Mouse (Mus musculus): Measurements from ENCODE around the gene Pgpep1l. TPM values are rescaled to one million over a fixed set of nuclear protein-coding genes. Genes with fewer than 3 reads are reported as not detected.

Gene Pgpep1l
- polyA plus RNA-seq (2015; fragmentation: Nextera tagmentation; extraction: Ambion mirVana) = not detected in 2 replicates

DNA sequence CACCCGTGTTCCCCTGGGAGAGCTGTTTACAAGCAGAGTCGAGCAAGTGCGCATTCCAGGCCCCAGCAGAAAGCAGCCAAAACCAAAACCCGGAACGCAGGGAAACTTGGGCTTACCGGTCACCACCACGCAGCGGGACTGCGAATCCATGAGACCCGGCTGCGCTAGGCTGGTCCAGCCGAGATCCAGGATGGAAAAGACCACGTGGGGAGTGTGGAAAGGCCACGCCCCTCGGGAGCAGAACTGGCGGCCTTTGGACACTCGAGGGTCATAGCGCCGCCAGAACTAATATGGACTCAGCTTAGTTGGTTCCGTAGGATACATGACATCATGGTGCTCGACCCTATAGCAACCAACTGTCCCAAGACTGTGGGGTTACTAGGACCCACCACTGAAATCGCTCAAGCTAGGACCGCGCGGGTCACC is at the start of gene Pgpep1l:
Gene Pgpep1l, minus strand, starts transcription at position 206 of the 426 bp plus-strand sequence.
- H3K36me3 ChIP-seq = no peaks in the 10 kb centered on the region
- peak within 1 kb of the TSS; percentile 50 for H3K4me2 ChIP-seq (replicated peaks)
- H3K4me3 ChIP-seq = peak within 1 kb of the TSS; percentile 30
- H3K9me3 ChIP-seq = no peaks in the 10 kb centered on the region
- H3K4me1 ChIP-seq = peaks cover 14% of the 10 kb centered on the region
- H3K27ac ChIP-seq (replicated peaks) = no peak within 1 kb of the TSS
- no peak within 1 kb of the TSS for H3K9ac ChIP-seq (replicated peaks)
- WGBS = 8% methylated on average over 25 of the region's 25 CpGs
- 0 out of 2 replicates have a peak, but pooled peaks cover 5% of the 10 kb centered on the region for H3K27me3 ChIP-seq
- peak; percentile 65 for ATAC-seq (replicated peaks)

DNA sequence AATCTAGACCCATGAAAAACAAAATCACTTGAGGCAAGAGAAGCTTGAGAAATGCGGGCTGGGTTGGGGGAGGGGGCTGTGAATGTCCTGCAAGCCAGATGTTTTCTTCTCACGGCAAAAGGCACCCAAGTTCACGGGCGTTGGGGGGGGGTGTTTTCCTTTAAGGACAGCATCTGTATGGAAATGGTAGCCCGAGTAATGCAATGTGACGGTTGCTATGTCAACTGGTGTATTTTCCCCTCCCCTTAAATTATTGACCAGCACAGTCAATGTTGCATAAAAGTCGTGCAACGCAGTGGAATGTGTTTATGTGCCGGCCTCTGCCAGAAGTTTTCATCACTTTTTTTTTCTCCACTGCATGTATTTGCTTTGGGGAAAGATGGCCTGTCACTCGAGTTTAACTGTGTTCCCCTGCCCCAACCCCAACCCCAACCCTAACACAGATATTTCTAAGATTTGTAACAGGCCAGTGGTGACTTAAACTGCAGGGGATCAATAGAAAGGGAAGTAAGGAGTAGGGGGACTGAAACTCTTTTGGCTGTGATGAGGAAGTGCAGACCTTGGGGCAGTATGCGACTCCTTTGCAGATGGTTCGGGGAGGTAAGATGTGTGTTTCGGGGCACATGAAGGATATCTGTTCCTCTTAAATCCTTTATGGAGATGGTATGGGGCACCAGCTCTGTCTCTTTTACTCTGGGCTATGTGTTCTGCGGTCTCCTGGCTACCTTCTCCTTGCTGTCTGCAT is 49.2 kb upstream of the Pgpep1l start:
- no peaks in the 10 kb centered on the region for H3K36me3 ChIP-seq
- H3K4me2 ChIP-seq (replicated peaks) = no peak overlapping the region
- H3K9me3 ChIP-seq = no peaks in the 10 kb centered on the region
- ATAC-seq (replicated peaks) = no peak
- H3K4me1 ChIP-seq = 0 out of 2 replicates have a peak, but pooled peaks cover 4% of the 10 kb centered on the region
- H3K4me3 ChIP-seq = no peak overlapping the region
- H3K9ac ChIP-seq (replicated peaks) = no peak overlapping the region
- WGBS = 84% methylated on average over 14 of the region's 14 CpGs
- no peak overlapping the region for H3K27ac ChIP-seq (replicated peaks)
- no peaks in the 10 kb centered on the region for H3K27me3 ChIP-seq

DNA sequence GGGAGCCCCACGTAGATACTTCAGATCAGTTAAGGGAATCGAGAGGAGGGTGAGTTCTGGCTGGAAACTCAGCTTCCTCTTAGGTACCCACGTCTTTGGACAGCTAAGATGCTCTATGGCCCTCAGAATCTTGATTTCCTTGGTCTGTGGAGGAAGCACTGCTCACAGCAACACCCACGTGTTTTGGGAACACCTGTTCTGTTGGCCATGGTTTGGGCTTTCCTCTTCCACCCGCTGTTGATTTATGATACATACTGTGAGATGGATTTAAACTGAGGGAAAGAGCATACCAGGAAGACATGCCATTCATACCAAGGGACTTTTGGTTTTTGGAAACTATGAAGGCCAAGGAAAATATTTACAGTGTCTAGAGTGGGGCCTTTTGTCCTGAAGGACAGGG is 48.4 kb upstream of the Pgpep1l start:
- 84% methylated on average over 5 of the region's 5 CpGs for WGBS

DNA sequence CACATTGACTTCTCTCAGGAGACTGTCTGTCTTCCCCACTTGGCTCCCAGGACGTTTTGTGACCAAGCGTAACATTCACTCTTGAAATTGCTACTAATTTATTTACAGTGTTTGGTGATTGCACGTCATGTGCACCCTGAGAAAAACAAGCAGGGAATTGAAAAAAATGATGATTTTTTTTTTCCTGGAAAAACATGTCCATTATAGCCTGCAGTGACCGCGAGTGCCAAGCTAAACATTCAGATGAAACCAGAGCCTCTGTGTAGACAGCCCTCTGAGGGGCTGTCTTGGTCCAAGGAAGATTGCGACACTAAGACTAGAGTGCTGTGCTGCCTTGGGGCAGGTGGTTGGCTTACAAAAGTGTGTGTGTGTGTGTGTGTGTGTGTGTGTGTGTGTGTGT is 47.4 kb upstream of the Pgpep1l start:
- Histone ChIP-seq H3K27me3 (no peaks in the 10 kb centered on the region), H3K4me1 (no peaks in the 10 kb centered on the region), H3K27ac (replicated peaks) (no peak overlapping the region), H3K9me3 (no peaks in the 10 kb centered on the region), H3K9ac (replicated peaks) (no peak overlapping the region), H3K36me3 (no peaks in the 10 kb centered on the region), H3K4me2 (replicated peaks) (no peak overlapping the region), H3K4me3 (no peak overlapping the region)
- ATAC-seq (replicated peaks) = no peak
- WGBS = 82% methylated on average over 6 of the region's 6 CpGs

More for the DNA sequence above, 48.4 kb upstream of the Pgpep1l start:
- no peaks in the 10 kb centered on the region for H3K27me3 ChIP-seq
- no peak overlapping the region for H3K4me3 ChIP-seq
- no peaks in the 10 kb centered on the region for H3K4me1 ChIP-seq
- no peak for ATAC-seq (replicated peaks)
- no peak overlapping the region for H3K4me2 ChIP-seq (replicated peaks)
- no peak overlapping the region for H3K27ac ChIP-seq (replicated peaks)
- H3K9me3 ChIP-seq = no peaks in the 10 kb centered on the region
- H3K9ac ChIP-seq (replicated peaks) = no peak overlapping the region
- H3K36me3 ChIP-seq = no peaks in the 10 kb centered on the region

DNA sequence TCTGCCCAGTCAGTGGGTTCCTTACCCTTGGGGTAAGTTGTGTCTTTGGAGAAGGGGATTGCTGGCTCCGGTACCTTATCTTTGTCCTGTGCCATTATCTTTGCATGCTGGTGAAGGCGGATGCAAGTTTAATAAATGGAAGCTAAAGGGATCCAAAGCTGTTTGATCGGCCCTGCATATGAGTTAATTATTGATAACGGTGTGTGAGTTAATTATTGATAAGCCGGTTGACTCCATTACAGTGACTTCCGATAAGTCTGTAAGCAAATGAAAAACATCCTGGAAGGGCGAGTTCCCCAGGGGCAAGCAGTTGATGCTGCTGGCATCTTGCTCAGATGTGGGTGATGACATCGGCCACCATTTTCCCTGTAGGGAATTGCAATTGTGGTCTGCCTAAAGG is 42.7 kb upstream of the Pgpep1l start:
- H3K27me3 ChIP-seq = no peaks in the 10 kb centered on the region
- WGBS = 91% methylated on average over 8 of the region's 8 CpGs
- ATAC-seq (replicated peaks) = no peak

DNA sequence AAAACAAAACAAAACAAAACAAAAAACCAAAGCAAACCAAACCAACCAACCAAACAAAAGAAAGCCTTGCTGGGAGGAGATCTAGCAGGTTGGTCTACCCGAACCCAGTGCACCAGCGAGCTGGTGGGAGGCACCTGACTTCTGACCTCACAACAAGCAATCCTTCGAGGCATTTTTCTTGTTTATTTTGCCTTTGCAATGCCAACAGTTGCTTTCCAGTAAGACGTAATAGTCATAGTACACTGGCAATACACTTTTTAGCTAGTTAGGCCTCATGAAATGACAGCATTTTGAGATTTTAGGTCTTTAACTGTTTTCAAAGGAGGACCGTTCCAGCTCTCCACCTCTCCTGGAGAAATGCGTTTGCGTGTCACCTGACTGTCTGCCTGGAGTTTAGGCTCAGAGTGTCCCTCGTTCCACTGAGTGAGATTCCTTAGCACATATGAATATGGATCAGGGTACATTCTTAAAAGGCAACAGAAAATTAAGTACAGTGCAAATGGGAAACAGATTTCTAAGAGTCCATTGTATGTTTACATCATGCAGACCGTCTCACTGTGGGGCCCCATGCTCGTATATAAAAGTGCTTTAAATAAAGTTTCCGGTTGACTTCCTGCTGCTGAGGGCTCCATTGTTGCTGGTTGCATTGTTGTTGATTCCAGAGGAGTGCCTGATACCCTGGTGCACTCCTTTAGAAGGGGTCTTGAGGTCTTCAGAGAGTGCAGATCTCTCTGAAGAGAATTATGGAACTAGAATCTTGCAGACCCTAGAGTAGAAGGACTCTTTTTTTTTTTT is 41.9 kb upstream of the Pgpep1l start:
- H3K4me2 ChIP-seq (replicated peaks) = no peak overlapping the region
- H3K27ac ChIP-seq (replicated peaks) = no peak overlapping the region
- WGBS = 54% methylated on average over 11 of the region's 11 CpGs
- no peaks in the 10 kb centered on the region for H3K4me1 ChIP-seq
- H3K9ac ChIP-seq (replicated peaks) = no peak overlapping the region
- no peaks in the 10 kb centered on the region for H3K27me3 ChIP-seq
- no peaks in the 10 kb centered on the region for H3K36me3 ChIP-seq
- ATAC-seq (replicated peaks) = no peak
- no peaks in the 10 kb centered on the region for H3K9me3 ChIP-seq
- no peak overlapping the region for H3K4me3 ChIP-seq

More for the DNA sequence above, 42.7 kb upstream of the Pgpep1l start:
- H3K4me2 ChIP-seq (replicated peaks) = no peak overlapping the region
- no peak overlapping the region for H3K4me3 ChIP-seq
- H3K36me3 ChIP-seq = no peaks in the 10 kb centered on the region
- H3K4me1 ChIP-seq = no peaks in the 10 kb centered on the region
- H3K27ac ChIP-seq (replicated peaks) = no peak overlapping the region
- no peak overlapping the region for H3K9ac ChIP-seq (replicated peaks)
- no peaks in the 10 kb centered on the region for H3K9me3 ChIP-seq

DNA sequence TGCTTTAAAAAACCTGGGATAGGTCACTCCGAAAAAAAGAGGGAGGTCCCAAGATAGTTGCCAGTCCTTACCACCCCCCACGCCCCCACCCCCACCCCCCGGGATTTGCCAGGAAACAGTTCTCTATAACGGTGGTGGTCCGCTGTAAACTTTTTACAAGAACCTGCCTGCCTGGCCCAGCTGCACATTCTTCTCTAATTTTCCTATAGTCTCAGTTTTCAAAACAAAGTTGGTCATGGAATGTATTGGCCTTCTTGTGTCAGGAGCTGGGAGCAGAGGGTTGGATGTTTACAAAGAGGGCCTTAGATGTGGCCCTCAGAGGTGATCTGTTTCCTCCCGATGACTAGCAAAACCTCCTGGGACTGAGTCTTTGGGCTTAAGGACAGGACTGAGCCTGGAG is 39.7 kb upstream of the Pgpep1l start:
- Histone ChIP-seq H3K4me1 (no peaks in the 10 kb centered on the region), H3K36me3 (no peaks in the 10 kb centered on the region), H3K4me3 (no peak overlapping the region), H3K27me3 (no peaks in the 10 kb centered on the region), H3K9ac (replicated peaks) (no peak overlapping the region), H3K27ac (replicated peaks) (no peak overlapping the region), H3K9me3 (no peaks in the 10 kb centered on the region), H3K4me2 (replicated peaks) (no peak overlapping the region)
- 74% methylated on average over 6 of the region's 6 CpGs for WGBS
- no peak for ATAC-seq (replicated peaks)

DNA sequence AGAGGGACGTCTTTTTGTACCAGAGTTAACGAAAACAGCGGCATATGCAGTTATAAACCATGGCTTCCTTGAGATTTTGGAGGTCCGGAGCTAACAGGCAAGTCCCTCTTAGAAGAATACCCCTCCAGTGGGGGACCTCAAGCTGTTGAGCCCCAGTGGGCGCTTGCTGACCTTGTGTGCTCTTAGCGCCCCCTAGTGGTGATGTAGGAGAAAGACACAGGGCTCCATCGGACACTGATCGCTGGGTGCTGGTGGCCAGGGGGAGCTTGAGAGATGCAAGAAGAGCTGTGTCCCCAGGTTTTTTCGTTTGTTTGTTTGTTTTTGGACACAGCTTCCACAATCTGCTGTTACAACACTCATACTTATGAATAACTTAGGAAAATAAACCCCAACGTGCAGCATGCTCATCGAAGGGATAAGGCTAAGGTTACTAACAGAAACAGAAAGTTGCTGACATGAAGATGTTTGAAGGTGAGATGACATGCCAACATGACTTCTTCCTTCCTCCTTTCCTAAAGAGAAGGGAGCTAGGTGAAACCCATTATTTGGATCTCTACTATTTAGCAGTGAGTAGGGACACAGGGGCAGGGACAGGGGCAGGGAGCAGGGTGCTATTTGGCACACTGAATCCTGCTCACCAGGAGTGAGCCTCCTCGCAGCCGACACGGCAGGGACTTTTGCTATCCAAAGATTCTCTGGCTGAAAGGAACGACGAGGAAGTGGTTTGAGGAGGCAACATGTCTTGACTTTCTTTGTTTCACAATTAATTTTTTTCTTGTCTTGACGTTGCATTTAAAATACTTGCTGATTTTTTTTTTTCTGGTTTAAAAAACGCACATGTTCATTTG is 38.8 kb upstream of the Pgpep1l start:
- Histone ChIP-seq H3K4me2 (replicated peaks) (peak overlapping the region; percentile 21; the same call in 1 of the 2 replicates), H3K9me3 (no peaks in the 10 kb centered on the region), H3K27ac (replicated peaks) (no peak overlapping the region), H3K4me1 (no peaks in the 10 kb centered on the region), H3K4me3 (no peak overlapping the region), H3K9ac (replicated peaks) (no peak overlapping the region), H3K36me3 (no peaks in the 10 kb centered on the region), H3K27me3 (no peaks in the 10 kb centered on the region)
- peak; percentile 81 for ATAC-seq (replicated peaks)
- WGBS = 33% methylated on average over 18 of the region's 18 CpGs

DNA sequence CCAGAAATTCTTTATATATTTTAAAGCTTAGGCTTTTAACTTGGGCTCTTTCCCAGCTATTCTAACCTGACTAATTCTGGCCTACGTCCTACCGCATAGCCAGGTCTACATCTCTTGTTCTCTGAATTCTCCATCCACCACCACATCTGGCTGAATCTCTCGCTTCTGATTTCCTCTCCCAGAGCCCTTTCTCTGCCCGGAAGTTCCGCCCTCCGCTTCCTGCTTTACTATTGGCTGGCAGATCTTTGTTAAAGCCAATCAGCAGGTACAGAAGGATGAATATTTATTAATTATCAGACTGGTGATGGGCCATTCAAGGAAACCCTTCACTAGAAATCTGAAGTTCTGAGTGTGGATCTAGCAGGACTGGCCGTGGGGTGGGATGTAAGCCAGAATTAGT is 37.1 kb upstream of the Pgpep1l start:
- no peaks in the 10 kb centered on the region for H3K36me3 ChIP-seq
- H3K9me3 ChIP-seq = no peaks in the 10 kb centered on the region
- ATAC-seq (replicated peaks) = no peak
- no peak overlapping the region for H3K4me3 ChIP-seq
- WGBS = 86% methylated on average over 7 of the region's 7 CpGs
- H3K4me1 ChIP-seq = no peaks in the 10 kb centered on the region
- H3K27me3 ChIP-seq = no peaks in the 10 kb centered on the region
- no peak overlapping the region for H3K4me2 ChIP-seq (replicated peaks)
- no peak overlapping the region for H3K9ac ChIP-seq (replicated peaks)
- H3K27ac ChIP-seq (replicated peaks) = no peak overlapping the region

DNA sequence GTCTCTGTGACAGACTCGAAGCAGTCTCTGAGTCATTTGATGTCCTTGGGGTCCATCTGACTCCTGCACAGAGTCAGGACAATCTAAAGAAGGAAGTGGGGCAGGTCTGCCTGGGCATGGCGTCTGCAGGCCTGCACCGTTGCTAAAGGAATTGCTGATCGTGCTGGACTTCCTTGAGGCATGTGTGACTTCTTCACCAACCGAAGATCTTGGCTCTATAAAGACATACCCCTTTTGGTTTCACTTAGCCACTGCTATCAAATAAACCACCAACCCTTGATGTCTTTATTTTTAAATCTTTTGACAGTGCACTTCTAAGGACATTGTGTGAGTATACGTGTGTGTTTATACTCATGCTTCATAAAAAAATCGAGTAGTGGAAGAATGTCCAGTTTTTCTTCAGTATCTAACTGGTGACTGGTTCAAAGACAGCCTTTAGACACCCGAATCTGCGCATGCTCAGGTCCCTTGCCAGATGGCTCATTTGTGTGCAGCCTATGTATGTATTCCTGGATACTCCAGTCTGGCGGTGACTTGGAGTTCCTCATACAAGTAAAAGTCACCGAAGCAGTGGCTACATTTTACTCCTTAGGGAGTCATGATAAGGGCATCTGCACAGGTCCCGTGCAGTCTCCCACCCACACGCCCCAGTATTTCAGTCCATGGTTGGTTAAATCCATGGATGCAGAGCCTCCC is 34.5 kb upstream of the Pgpep1l start:
- H3K36me3 ChIP-seq = no peaks in the 10 kb centered on the region
- H3K9ac ChIP-seq (replicated peaks) = no peak overlapping the region
- no peaks in the 10 kb centered on the region for H3K4me1 ChIP-seq
- 88% methylated on average over 13 of the region's 13 CpGs for WGBS
- H3K27me3 ChIP-seq = no peaks in the 10 kb centered on the region
- H3K9me3 ChIP-seq = no peaks in the 10 kb centered on the region
- no peak overlapping the region for H3K4me3 ChIP-seq
- no peak overlapping the region for H3K27ac ChIP-seq (replicated peaks)
- no peak overlapping the region for H3K4me2 ChIP-seq (replicated peaks)
- ATAC-seq (replicated peaks) = no peak

DNA sequence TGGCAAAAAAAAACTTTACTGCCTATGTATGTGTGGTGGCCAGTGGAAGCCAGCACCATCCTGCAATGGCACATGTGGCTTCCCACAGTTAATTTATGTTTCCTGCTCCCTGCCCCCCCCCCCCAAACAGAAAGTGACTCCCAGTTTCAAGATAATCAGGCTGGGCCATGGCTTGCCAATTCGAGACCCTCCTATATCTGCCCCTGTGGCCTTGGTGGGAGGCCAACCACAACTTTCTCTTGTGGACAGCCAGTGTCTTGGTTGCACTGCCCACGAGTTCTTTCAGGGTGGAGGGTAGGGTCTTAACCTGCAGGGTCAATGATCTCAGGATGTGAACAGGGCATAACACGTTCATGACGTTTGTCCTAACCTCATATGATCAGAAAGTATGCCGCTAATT is 32.5 kb upstream of the Pgpep1l start:
- H3K36me3 ChIP-seq = no peaks in the 10 kb centered on the region
- no peaks in the 10 kb centered on the region for H3K27me3 ChIP-seq
- H3K4me3 ChIP-seq = no peak overlapping the region
- no peaks in the 10 kb centered on the region for H3K9me3 ChIP-seq
- H3K4me2 ChIP-seq (replicated peaks) = no peak overlapping the region
- no peaks in the 10 kb centered on the region for H3K4me1 ChIP-seq
- H3K27ac ChIP-seq (replicated peaks) = no peak overlapping the region
- WGBS = 95% methylated on average over 5 of the region's 5 CpGs
- H3K9ac ChIP-seq (replicated peaks) = no peak overlapping the region
- ATAC-seq (replicated peaks) = no peak
